Mouse (Mus musculus) heart, adult 11 months (tissue): ENCODE measurements at regions not wholly inside any gene's neighbourhood (a gene's known extent, or its start where the extent isn't known, plus 50 kb on each side); places are given as distances from the start of the nearest gene placed in this dataset.

ENCODE experiments used
- DNase-seq: peaks from one replicate; pipeline ENCODE4 v3.0.0; 2022

DNA sequence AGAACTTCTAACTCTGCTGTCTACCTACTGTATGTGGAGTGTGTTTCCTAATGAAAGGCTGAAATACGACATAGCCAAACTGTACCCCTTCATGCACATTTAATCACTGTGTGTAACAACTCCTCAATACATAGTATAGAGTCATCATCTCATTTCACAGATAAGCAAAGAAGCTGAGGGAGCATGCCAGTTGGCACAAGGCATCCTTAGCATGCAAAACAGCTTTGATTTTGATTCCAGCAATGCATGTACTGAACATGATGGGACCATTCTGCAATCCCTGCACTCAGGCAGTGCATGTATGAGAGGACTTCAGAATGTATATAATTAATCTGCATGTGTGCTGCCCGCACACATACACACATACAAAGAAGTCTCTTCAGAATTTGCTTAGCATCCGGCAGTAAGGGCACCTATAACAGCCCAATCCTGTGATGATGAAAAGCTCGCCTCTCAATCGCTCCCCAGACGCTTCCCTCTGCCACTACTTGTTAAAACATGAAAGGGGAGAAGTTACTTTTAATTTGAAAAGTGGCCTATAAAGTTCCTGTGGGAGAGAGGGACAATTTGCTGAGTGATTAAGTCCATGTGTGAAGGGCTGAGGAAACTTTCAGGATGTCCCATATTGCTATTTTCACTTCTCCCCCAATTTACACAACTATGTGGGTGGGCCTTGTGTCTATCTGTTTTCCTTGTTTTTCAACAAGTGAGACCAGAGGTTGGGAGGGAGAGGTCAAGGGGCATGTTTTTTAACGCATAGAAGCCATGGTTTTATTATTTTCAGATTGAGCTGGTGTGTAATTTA lies 569.0 kb upstream of the Intu start:
- no peak for DNase-seq

DNA sequence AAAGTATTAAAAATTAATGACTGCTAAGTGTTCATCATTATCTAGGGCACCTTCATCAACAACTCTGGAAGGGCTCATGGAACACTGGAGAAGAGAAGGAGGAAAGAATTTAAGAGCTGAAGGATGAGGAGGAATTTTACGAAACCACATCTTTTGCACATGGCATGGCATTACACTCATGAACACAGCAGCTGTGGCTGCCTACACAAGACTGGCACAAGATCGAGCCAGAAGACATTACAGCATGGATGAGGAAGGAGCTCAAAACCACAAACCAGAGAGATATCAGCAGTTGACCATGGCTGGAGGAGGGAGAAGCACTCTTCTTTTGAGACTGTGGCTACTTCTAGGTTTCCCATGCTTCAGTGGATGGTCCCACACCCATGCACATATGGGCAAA lies 565.7 kb upstream of the Intu start:
- no peak for DNase-seq

DNA sequence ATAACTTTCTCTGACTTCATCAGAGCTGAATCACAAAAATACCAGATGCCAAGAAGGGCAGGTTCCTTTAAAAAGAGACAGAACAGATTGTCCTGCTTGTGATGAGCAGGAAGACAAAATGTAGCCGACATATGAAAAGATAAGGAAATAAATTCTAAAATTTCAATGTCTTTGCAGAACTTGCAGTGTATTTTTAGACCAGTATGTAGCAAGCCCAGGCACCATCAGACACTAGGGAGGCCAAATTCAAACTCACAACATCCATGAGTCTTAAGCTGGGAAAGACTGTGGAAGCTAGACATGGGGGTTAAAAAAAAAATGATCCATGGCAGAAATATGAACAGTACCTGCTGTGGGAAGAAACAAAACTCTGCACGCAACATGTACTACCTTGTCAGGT lies 564.7 kb upstream of the Intu start:
- DNase-seq, result no peak

DNA sequence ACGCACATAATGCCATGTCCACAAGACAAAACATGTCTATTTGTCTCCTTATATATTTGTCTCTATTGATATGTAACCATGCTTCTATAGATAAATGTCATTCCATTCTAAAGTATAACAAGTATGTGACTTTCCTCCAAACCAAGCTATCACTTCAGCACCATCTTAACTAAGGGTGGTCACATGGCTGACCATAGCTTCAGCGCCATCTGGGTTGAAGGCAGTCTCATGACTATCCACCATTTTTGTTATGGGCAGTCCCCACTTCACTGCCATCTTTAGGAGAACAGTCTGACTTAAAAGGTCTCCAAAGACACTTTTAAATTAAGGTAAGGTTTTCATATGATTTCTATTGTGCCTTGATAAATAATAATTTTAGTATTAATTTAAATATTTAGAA lies 554.1 kb upstream of the Intu start:
- DNase-seq, result no peak

DNA sequence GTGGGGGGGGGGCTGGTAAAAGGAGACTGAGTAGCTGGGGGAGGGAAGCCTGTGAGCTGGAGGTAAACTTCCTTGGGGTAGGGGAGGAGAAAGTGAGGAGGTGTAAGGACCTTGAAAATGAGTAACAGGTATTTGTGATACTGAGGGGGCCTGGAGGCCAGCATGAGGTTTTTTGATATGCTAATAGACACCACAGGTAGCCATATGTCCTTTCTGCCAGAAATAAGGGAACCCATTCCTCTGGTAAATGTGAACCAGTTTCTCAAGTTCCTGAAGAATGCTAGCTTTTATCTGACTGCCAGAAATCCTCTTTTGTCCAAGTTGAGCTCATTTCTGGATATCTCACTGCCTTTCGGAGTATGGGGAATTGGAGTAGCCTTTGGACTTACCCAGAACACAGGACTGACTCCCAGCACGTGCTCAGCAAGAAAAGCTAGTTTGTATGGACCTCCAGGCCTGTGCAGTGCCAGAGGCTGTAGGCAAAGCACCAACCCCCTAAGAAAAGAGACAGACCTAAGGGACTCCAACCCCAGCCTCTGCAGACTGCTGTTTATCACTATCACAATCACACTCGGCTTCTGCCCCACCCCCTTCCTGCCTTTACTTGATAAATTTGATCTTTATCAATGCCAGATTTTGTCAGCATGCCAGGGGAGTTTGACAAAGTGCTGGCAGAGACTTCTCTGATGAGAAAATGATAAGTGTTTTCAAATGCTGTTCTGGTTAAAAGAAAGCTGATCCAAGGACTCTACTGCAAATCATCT lies 552.0 kb upstream of the Intu start:
- no peak for DNase-seq

DNA sequence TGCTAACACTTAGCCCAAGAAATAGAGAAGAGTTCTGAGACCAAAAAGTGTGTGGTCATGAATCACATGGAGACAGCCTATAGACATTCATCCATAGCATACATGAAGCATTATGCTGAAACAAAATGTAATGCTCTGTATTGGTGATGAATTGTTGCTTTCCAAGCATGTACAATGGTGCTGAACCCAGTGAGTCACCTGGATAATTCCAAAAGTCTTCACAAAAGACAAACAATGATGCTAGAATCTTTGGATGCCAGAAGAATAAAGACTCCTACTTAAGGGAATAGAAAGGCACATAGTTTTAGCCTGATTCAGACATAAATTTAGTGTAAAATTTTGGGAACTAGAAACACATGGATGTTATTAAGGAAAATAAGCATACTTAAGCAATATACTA lies 548.4 kb upstream of the Intu start:
- DNase-seq, result no peak

DNA sequence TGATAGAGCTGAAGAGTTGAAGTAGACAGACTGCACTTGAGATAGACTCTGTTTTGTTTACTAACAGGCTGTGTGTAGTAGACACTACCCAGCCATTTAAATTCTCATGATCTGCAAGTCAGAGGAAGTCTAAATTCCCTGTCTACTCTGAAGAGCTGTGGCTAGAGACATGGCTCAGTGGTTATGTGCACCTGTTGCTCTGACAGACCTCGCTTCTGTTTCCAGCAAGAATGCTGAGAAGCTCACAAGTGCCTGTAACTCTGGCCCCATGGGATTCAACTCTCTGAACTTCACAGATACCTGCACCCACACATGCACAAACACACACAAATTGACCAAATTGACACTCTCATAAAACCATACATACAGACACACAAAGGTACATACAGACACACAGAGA lies 543.4 kb upstream of the Intu start:
- no peak for DNase-seq

DNA sequence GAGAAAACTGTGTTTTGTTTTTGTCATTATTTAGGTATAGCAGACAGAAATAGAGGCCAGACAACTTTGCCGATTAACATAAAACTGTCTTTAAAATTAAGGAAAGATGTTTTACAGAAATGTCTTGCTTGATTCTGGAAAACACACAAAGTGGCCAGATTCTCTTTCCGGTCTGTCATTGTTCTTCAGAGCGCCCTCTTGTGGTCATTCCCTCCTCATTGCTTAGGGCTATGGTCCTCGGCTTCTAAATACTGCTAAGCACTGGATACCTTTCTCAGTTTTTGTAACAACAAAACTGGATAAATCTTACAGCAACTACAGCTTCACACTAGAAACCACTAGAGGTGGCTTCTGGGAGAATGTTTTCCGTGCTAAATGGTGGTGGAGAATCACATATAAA lies 532.5 kb upstream of the Intu start:
- DNase-seq, result no peak

DNA sequence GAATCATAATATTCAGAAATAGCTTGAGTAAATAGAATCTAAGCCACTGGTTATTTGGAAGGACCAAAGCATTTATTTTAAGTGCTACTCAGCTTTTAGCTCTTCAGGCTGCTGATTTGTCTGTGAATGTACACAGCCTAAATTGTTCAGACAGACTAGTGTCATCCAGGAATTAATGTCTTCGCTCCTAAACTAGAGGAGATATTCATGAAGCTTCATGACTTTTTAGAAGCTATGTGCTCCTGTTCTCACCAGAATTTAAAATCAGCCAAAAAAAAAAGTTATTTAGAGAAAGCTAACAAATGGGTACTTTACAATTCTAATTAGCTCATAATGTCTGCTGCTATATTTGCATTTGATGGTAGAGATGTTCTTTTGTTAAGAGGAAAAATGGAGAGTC lies 531.2 kb upstream of the Intu start:
- DNase-seq, result no peak

DNA sequence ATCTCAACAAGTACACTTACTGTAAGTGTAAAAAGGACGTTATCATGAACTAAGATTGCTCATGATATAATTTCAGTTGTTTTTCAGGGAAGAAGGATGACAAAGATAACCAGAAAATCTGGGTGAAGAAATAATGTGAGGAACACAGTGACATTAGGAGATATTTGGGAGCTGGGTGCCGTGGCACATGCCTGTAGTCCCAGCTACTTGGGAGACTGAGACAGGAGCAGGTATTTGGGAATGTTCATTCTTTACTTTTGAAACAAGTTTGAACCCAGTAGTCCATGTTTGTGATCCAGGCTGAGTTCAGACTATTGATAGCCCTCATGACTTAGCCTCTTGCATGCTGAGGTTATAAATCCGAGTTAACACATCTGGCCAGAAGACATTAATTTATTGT lies 528.2 kb upstream of the Intu start:
- no peak for DNase-seq

DNA sequence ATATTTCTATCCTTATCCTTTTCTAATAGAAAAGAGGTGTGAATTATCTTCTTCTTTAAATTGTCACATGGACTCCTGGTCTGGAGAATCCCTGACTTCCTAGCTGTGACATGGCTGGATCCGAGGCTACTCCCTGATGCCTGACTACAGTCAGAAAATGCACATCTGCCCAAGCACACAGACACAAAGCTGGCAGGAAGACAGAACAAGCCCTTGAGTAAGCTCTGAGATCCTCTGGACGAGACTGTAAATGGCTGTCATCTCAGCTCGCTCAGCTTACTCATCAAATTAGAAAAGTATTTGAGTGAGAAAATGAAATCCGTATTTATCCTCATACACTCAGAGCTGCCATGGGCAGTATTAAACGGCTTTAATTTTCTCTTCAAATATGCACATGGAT lies 521.0 kb upstream of the Intu start:
- no peak for DNase-seq

DNA sequence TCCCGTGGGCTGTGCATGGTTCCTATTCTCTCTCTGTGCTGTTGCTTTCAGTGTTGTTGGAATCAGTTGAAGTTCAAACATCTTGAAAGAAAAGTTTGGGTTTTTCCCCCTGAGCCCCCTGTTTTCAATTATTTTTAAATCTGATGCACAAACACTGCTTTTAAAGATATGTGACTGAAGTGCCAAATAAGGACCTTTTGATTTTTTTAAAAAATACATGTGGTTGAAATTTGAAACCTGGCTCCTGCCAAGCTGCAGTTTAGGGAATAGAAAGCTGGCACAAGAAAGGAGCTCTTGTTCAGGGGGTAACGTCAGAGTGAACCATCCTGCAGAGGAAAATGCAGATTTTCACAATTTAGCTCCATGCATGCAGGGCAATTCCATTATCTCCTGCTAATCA lies 509.4 kb upstream of the Intu start:
- no peak for DNase-seq

DNA sequence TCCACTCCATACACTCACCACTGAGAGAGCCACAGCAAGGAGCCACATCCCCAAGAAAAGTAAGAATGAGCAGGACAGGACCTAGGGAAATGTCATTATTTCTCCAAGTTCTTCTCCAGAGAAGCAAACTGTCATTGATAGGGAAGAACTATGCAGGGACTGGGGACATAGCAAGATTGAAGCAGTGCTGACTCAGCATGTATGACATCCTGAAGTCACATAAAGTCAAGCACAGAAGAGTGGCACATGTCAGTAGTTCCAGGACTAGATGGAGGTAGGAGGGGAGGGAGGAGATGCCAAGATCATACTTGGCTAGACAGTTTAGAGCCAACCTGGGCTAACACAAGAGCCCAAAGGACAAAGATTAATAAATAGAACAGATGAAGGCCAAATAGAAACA lies 503.4 kb upstream of the Intu start:
- no peak for DNase-seq

DNA sequence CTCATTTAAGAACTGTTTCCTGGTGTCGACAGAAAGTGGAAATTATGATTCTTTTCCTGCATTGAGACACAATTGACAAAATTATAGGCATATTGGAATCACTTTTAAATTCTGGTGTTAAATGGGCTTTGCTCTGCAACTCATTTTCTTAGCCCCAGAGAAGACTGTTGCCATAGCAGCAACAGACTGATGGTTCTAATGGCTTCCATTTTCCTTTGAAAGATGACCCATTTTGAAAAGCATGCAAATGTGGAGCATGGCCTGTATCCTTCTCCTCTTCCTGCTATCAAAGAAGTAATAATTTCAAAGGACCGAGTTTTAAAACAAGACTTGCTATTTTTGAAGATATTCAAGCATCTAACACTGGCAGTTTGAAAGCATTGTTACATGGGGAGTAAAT lies 494.9 kb upstream of the Intu start:
- DNase-seq, result no peak

DNA sequence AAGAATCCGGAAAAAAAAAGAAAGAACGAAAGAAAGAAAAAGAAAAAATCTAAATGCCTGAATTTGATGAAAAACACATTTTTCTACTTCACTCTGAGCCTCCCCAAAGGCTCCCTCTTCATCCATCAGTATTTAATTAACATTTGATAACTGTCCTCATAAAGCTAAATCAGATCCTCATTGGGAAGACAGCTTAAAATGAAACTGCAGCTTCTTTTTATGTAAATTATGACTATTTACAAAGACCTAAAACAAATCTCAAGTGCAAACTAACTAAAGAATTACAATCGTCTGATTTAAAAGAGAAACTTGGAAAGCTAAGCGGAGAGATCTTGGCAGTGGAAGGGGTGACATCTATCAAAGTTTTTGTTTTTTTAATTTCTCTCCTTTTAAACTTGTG lies 481.4 kb upstream of the Intu start:
- no peak for DNase-seq

DNA sequence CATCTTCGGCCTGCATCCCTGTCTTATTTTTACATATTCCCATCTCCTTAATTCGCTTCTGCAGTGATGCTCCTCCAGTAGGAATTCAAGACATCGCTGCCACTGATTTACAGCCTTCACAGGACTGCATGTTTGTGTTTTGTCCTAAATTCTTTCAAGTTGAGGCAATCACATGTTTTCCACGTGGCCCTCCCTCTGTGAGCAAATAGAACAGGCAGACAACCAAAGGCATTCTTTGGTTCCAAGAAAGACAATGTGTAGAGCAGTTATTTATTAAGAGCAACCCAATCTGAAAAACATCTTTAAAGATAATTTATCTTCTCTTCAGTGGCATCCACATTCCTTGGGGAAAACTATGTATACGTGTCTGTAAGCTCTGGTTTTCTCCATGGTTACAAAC lies 472.8 kb upstream of the Intu start:
- DNase-seq, result no peak

DNA sequence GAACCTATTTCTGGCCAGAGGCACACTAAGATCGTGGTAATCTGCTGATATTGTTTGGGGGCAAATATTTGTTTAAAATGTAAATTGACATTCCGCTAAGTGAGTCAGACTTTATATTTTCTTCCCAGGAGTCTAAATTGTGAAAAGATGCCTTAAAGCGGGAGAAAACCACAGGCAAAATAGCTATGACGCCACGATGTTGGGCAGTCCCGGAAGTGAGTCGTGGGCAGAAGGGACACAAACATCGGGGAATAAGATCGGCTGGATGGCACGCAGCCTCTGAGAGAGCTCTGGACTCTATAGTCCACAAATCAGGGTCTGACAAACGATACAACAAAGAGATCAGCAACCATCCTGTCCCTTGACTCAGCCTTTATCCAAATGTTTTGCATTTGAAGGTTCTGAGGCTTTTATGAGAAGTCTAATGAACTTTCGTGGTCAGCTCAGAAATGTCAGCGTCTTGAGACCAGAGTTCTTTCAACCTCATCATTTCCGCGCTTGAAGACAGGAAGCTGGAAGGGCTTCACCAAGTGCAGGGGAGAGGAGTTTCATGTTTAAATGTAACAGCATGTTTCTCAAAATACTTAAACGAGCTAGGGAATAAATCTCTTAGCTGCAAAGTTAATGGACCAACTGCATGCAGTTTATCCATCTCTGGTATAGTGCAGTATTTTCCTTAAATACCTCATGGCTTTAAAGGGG lies 472.2 kb upstream of the Intu start:
- no peak for DNase-seq

DNA sequence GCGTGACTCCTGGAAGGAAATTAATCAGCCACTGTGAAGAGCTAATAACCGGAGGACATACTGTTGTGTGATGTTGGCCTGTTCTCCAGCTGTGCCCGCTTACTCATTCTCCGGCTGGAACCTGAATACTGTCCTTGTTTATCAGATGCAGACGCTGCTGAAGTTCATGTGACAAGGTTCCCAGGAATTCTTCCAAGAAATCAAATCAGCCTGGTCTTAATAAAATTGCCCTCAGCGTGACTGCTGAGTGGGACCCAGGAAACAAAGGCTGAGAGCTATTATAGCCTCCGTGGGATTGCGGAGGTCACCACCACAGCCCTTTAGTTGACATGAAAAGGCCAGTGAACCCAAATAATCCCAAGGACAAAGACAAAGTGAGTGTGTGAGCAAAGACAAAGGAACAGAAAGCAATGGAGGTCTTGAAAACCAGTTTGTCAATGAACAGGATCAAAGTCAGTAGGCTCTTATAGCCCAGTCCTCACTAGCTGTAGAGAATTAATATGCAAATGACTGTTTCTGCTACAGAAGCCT lies 460.9 kb upstream of the Intu start:
- no peak for DNase-seq

DNA sequence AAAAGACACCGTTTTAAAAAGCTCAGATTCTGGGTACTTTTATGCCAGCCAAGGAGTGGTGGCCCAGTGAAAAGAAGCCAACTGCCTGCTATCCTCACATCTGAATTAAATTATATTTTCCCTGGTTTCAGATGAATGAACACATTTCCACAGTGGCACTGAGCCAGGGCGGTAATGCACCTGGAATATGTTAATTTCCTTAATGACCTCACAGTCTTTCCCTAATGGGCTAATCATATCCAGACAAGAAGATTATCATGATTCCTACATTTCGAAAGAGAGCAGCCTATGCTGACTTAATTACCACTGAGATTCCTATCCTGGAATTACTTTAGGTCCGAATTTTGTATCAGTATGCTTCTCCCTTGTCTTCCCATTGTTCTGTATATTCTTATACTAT lies 454.3 kb upstream of the Intu start:
- DNase-seq, result no peak

DNA sequence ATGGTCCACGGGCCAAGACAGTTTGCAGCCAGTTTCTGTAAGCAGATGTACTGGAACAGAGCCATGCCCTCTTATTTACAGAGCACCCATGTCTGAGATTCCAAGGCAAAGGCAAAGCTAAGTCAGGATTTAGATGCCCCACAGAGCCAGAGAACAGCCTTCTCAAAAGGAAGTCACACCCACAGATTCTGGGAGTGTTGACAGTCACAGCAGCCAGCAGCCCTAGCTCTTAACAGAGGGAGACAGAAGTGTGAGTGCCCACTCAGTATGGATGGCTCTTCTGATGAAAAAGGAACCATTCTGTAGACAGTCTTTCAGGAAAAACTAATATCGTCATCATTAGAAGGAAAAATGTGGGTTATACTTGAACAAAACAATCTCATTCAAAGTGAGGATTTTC lies 446.0 kb upstream of the Intu start:
- no peak for DNase-seq

DNA sequence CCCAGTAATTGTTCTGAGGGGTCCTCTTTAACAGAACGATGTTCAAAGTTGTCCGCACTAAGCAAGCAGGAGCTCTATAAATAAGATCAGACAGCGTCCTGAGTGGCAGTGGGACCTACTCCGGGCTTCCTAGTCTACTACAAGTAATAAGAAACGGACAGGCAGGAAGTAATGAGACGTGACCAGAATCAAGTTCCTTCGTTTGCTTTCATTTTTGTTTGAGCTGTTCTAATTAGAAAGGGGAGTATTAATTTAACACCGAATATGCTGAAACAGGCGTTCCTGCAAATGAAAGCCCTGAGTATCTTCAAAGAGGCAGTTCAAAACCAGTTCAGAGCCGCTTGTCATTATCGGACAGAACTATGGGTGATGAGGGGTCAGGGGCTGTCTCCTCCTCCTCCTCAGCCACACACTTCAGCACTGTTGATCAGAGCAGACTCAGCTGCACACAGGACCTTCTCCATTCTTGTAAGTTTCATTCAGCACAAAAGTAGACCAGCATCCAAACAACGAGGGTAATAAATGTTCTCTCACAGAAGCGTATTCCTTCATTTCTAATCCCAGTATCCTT lies 439.2 kb upstream of the Intu start:
- no peak for DNase-seq

DNA sequence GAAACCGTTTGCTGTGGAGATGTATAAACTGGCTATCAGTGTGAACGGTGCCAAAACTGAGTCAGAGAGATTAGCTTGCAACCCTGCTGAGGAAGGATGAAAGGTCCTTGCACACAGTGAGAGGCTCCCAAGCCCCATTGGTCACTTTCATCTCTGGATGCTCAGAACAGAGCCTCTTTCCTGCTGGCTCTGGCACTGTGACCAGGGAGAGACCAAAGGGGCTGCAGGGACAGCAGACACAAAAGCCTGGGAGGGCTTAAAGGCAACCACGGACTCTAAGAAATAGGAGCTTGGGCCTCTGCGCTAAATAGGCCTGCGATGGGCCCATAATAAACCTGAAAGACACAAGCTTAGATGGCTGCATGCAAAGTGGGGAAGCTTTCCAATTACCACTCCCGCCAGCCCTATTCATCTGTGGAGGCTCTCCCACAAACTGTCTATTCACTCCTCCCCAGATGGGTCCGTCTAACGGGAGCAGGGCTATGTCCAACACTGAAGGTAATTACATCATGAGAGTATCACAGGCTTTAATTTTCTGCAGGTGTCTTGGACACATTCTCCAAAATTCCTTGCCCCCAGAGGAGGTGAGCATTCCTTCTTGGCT lies 438.2 kb upstream of the Intu start:
- no peak for DNase-seq

DNA sequence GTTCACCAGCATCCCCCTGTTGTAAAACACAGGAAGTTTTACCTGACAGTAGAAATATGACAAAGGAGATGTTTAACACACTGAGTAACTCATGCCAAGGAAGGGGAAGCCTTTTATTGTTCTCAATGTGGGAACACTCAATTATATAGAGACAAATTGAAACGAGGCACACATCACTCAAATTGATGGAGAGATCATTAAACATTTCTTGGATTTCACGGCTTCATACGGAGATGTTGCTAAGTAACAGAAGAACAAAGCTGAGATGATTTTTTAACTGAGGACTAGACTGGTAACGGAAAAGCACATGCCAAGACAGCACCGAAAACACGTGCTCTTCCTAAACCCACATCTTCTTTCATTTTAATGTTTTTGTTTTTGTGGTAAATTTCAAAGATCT lies 437.0 kb upstream of the Intu start:
- no peak for DNase-seq
